Mouse (Mus musculus) midbrain, postnatal 0 days (tissue): Measurements from ENCODE around the gene Astn2. TPM values are rescaled to one million over a fixed set of nuclear protein-coding genes. Genes with fewer than 3 reads are reported as not detected.

ENCODE experiments used
- ATAC-seq: fragments of 200-750 bp; cut with Nextera tagmentation; 2 replicates; pipeline ENCODE4 v1.8.0; 2017; ENCODE audit warnings: moderate number of reproducible peaks, mild to moderate bottlenecking, moderate TSS enrichment, moderate library complexity; ENCODE audit not compliant: low FRiP score
- DNase-seq: peaks from one replicate; pipeline ENCODE4 v3.0.0-alpha.2; 2015; ENCODE audit warnings: low spot score
- H3K27ac ChIP-seq: fragments of 300-500 bp; sonication (generic); 2 replicates; pipeline ENCODE4 v1.5.1; 2014; ENCODE audit warnings: low read depth, mild to moderate bottlenecking, low read length, mixed read lengths
- H3K27me3 ChIP-seq: fragments of 300-500 bp; sonication (generic); 2 replicates; pipeline ENCODE4 v1.6.1; 2014; ENCODE audit warnings: low read length, control low read depth, mixed read lengths; ENCODE audit not compliant: insufficient read depth
- H3K36me3 ChIP-seq: fragments of 300-500 bp; sonication (generic); 2 replicates; pipeline ENCODE4 v1.6.1; 2014; ENCODE audit warnings: low read length, control low read depth, mixed read lengths; ENCODE audit not compliant: insufficient read depth
- H3K4me1 ChIP-seq: fragments of 300-500 bp; sonication (generic); 2 replicates; pipeline ENCODE4 v1.6.1; 2014; ENCODE audit warnings: mild to moderate bottlenecking, control low read depth, antibody characterized with exemption, low read length, mixed read lengths; ENCODE audit not compliant: insufficient read depth
- H3K4me2 ChIP-seq: fragments of 300-500 bp; sonication (generic); 2 replicates; pipeline ENCODE4 v1.6.1; 2014; ENCODE audit warnings: low read depth, mild to moderate bottlenecking, low read length, mixed read lengths; ENCODE audit not compliant: poor library complexity, severe bottlenecking
- H3K4me3 ChIP-seq: fragments of 300-500 bp; sonication (generic); 2 replicates; pipeline ENCODE4 v1.5.1; 2014; ENCODE audit warnings: low read depth, mild to moderate bottlenecking, low read length, moderate library complexity
- H3K9ac ChIP-seq: fragments of 300-500 bp; sonication (generic); replicated peaks from 2 replicates; pipeline ENCODE4 v1.6.1; 2014; ENCODE audit warnings: mild to moderate bottlenecking, low read length, moderate library complexity, mixed read lengths; ENCODE audit not compliant: poor library complexity, severe bottlenecking
- H3K9me3 ChIP-seq: fragments of 300-500 bp; sonication (generic); 2 replicates; pipeline ENCODE4 v1.6.1; 2016; ENCODE audit warnings: low read length, control low read depth
- CTCF ChIP-seq: IDR thresholded peaks from 2 replicates; pipeline ENCODE4 v1.5.1; 2016; ENCODE audit warnings: antibody characterized with exemption, mild to moderate bottlenecking
- WGBS: fragments of 180-500 bp; shearing (Covaris S2); extraction: QIAGEN DNeasy Blood & Tissue Kit; methylation state at CpG from one replicate; pipeline ENCODE4 v1.1.7; 2014; 5-methylcytosine and 5-hydroxymethylcytosine counted together
- polyA plus RNA-seq: library from polyadenylated mRNA; unstranded; fragments of >200 nt; fragmentation: Nextera tagmentation; extraction: Ambion mirVana; gene quantifications from 2 replicates; pipeline ENCODE4 v1.2.1, GENCODE M21; 2015
- total RNA-seq: library from RNA; depleted of rRNA; stranded (reverse); fragments of >200 nt; gene quantifications from 2 replicates; pipeline ENCODE4 v1.2.3, GENCODE M21; 2014

The Astn2 gene
- total and polyA plus RNA-seq, 2 experiments from 2014 or later: 2.5 to 34.9 TPM

GRCm38 (mm10) chr4:65341766-65342165 is 1062.6 kb downstream of the Astn2 start:
- Histone ChIP-seq H3K4me3 (no peak overlapping the region), H3K4me2 (no peak overlapping the region), H3K9ac (no peak overlapping the region), H3K4me1 (no peaks in the 10 kb centered on the region), H3K36me3 (no peaks in the 10 kb centered on the region), H3K9me3 (no peaks in the 10 kb centered on the region), H3K27ac (no peak overlapping the region), H3K27me3 (no peaks in the 10 kb centered on the region)
- ATAC-seq: no peak
- TF ChIP-seq CTCF: no peak
- no peak for DNase-seq
- 91% methylated on average over 3 of the region's 3 CpGs for whole genome bisulfite sequencing

- 48% methylated on average over 1 of the region's 1 CpGs for WGBS
- no peak; the same call in 1 of the 2 replicates for ATAC-seq
Observed at GRCm38 (mm10) chr4:65333718-65334117, 1070.7 kb downstream of the Astn2 start.

More at GRCm38 (mm10) chr4:65333718-65334117, 1070.7 kb downstream of the Astn2 start:
- Histone ChIP-seq H3K9me3 (no peaks in the 10 kb centered on the region), H3K4me3 (no peak overlapping the region), H3K36me3 (no peaks in the 10 kb centered on the region), H3K9ac (no peak overlapping the region), H3K4me2 (no peak overlapping the region), H3K27ac (no peak overlapping the region), H3K4me1 (peaks cover 3% of the 10 kb centered on the region; the same call in 1 of the 2 replicates), H3K27me3 (no peaks in the 10 kb centered on the region)
- TF ChIP-seq CTCF: no peak
- peak; percentile 59 for DNase-seq
